8 mouse cellular contexts compared by ENCODE assay signal in genomic region chr13:63627184-63627893, GRCm38 (mm10). TPM values are rescaled to one million over a fixed set of nuclear protein-coding genes. Genes with fewer than 3 reads are reported as not detected.
DNase-seq lines count a peak whose midpoint lies in the region; ATAC-seq and TF ChIP-seq lines count a peak whose summit lies in the region.

No protein-coding gene starts in this region.

- peak; percentile 25 for DNase-seq in kidney, postnatal 10 days
- no peak for DNase-seq in kidney, adult 18-20 months
- peak; percentile 87 for DNase-seq in embryo, embryonic 10.5 days (ENCODE audit: low spot score)
- DNase-seq in forebrain, postnatal 0 days = peak; percentile 55
- no peak for DNase-seq in spleen, postnatal 4 days (ENCODE audit: low spot score in 2 of 2)
- DNase-seq in gastrocnemius, postnatal 10 days = no peak

- no peaks in the 10 kb centered on the region for H3K27me3 ChIP-seq in forebrain, postnatal 0 days (ENCODE audit: insufficient read depth, low read length)
- peaks cover 64% of the 10 kb centered on the region for H3K27me3 ChIP-seq in midbrain, embryonic 13.5 days

- no peak for TF ChIP-seq CTCF in forebrain, postnatal 0 days (IDR thresholded peaks at IDR 0.05; ENCODE audit: low read depth)

- no peaks in the 10 kb centered on the region for H3K4me1 ChIP-seq in forebrain, postnatal 0 days (ENCODE audit: insufficient read depth)
- peaks cover 11% of the 10 kb centered on the region for H3K4me1 ChIP-seq in midbrain, embryonic 13.5 days (replicated peaks)

- WGBS in forebrain, postnatal 0 days = 6% methylated on average over 20 of the region's 20 CpGs
- 4% methylated on average over 20 of the region's 20 CpGs for WGBS in midbrain, embryonic 13.5 days

- H3K4me2 ChIP-seq in forebrain, postnatal 0 days (ENCODE audit: low read depth) = peak overlapping the region; percentile 38
- peak overlapping the region; percentile 50 for H3K4me2 ChIP-seq in midbrain, embryonic 13.5 days (replicated peaks)

- no peaks in the 10 kb centered on the region for H3K9me3 ChIP-seq in forebrain, postnatal 0 days (ENCODE audit: low read length)
- H3K9me3 ChIP-seq in midbrain, embryonic 13.5 days = no peaks in the 10 kb centered on the region

- H3K27ac ChIP-seq in forebrain, postnatal 0 days (ENCODE audit: low read depth, low read length) = no peak overlapping the region
- peak overlapping the region; percentile 67 for H3K27ac ChIP-seq in midbrain, embryonic 13.5 days

- H3K4me3 ChIP-seq in forebrain, postnatal 0 days (ENCODE audit: low read depth, low read length) = peak overlapping the region; percentile 21
- H3K4me3 ChIP-seq in midbrain, embryonic 13.5 days (replicated peaks) = peak overlapping the region; percentile 24

- H3K36me3 ChIP-seq in forebrain, postnatal 0 days (ENCODE audit: insufficient read depth) = no peaks in the 10 kb centered on the region
- H3K36me3 ChIP-seq in midbrain, embryonic 13.5 days = no peaks in the 10 kb centered on the region

- peak; percentile 71 for ATAC-seq in forebrain, postnatal 0 days
- ATAC-seq in midbrain, embryonic 13.5 days = peak; percentile 86
- ATAC-seq in granulocyte monocyte progenitor cell, adult 5-6 weeks (replicated peaks; ENCODE audit: poor library complexity, severe bottlenecking) = no peak

- no peak overlapping the region for H3K9ac ChIP-seq in forebrain, postnatal 0 days
- H3K9ac ChIP-seq in midbrain, embryonic 13.5 days (replicated peaks) = no peak overlapping the region

RNA-seq across cellular contexts. Expression of gene Ptch1, which starts 53.9 kb away (rescaled TPM):
- total RNA-seq in forebrain, postnatal 0 days (2014; rRNA removed) = 11.7 and 26.5 TPM in 2 replicates
- 2.7 and 4.8 TPM in 2 replicates for polyA plus RNA-seq in forebrain, postnatal 0 days (2015; fragmentation: Nextera tagmentation; extraction: Ambion mirVana)
- polyA plus RNA-seq in midbrain, embryonic 13.5 days (2015; fragmentation: Nextera tagmentation; extraction: Ambion mirVana) = 16.0 and 17.8 TPM in 2 replicates
- 9.1 and 14.0 TPM in 2 replicates for total RNA-seq in granulocyte monocyte progenitor cell, adult 5-6 weeks (2014; fragmentation: Nextera tagmentation)
- total RNA-seq in granulocyte monocyte progenitor cell, adult 5-6 weeks (2017) = 6.6 and 7.7 TPM in 2 replicates
- total RNA-seq in gastrocnemius, postnatal 10 days (2021) = 10 to 100 TPM; 13.6 to 20.3 TPM

Comparison
In these comparisons a context has a peak if more than half of its experiments do, and no peak if none do; other contexts are left out.
1. DNase-seq: peak in kidney, postnatal 10 days (single experiment), embryo, embryonic 10.5 days (single experiment) and forebrain, postnatal 0 days (single experiment); none in kidney, adult 18-20 months (single experiment), spleen, postnatal 4 days (0 of 2) and gastrocnemius, postnatal 10 days (single experiment).